Mouse (Mus musculus) stomach, postnatal 0 days (tissue): ENCODE results near the gene Kit. TPM values are rescaled to one million over a fixed set of nuclear protein-coding genes. Genes with fewer than 3 reads are reported as not detected.
A peak's percentile ranks its signal among the peaks of the same experiment; 100 is the strongest.

ENCODE experiments used
- ATAC-seq: fragments of 200-750 bp; cut with Nextera tagmentation; 2 replicates; pipeline ENCODE4 v1.8.0; 2017; ENCODE audit not compliant: low FRiP score, low TSS enrichment
- DNase-seq: peaks from one replicate; pipeline ENCODE4 v3.0.0-alpha.2; 2016; ENCODE audit warnings: low spot score
- H3K27ac ChIP-seq: fragments of 300-500 bp; sonication (generic); replicated peaks from 2 replicates; pipeline ENCODE4 v1.5.1; 2014; ENCODE audit warnings: mild to moderate bottlenecking, control low read depth
- H3K27me3 ChIP-seq: fragments of 300-500 bp; sonication (generic); 2 replicates; pipeline ENCODE4 v1.6.1; 2014; ENCODE audit warnings: low read length; ENCODE audit not compliant: control insufficient read depth, insufficient read depth
- H3K36me3 ChIP-seq: fragments of 300-500 bp; sonication (generic); 2 replicates; pipeline ENCODE4 v1.6.1; 2014; ENCODE audit warnings: low read length, mixed read lengths; ENCODE audit not compliant: control insufficient read depth, insufficient read depth
- H3K4me1 ChIP-seq: fragments of 300-500 bp; sonication (generic); replicated peaks from 2 replicates; pipeline ENCODE4 v1.6.1; 2014; ENCODE audit warnings: antibody characterized with exemption; ENCODE audit not compliant: control insufficient read depth, insufficient read depth
- H3K4me2 ChIP-seq: fragments of 300-500 bp; sonication (generic); replicated peaks from 2 replicates; pipeline ENCODE4 v1.6.1; 2014; ENCODE audit warnings: low read depth, mild to moderate bottlenecking, control low read depth, moderate library complexity
- H3K4me3 ChIP-seq: fragments of 300-500 bp; sonication (generic); 2 replicates; pipeline ENCODE4 v1.5.1; 2014; ENCODE audit warnings: low read depth, low read length, control low read depth
- H3K9ac ChIP-seq: fragments of 300-500 bp; sonication (generic); 2 replicates; pipeline ENCODE4 v1.6.1; 2014; ENCODE audit warnings: mild to moderate bottlenecking, low read length, control low read depth, mixed read lengths
- H3K9me3 ChIP-seq: fragments of 300-500 bp; sonication (generic); 2 replicates; pipeline ENCODE4 v1.6.1; 2016; ENCODE audit warnings: low read length; ENCODE audit not compliant: control insufficient read depth
- CTCF ChIP-seq: IDR thresholded peaks from 2 replicates; pipeline ENCODE4 v1.5.1; 2016; ENCODE audit warnings: antibody characterized with exemption, low read depth, mild to moderate bottlenecking, moderate library complexity
- EP300 ChIP-seq: optimal IDR thresholded peaks from 2 replicates; pipeline ENCODE3; 2016; ENCODE audit warnings: antibody characterized with exemption
- WGBS: fragments of 180-500 bp; shearing (Covaris S2); extraction: QIAGEN DNeasy Blood & Tissue Kit; methylation state at CpG from one replicate; pipeline ENCODE4 v1.1.7; 2014; 5-methylcytosine and 5-hydroxymethylcytosine counted together
- polyA plus RNA-seq: library from polyadenylated mRNA; unstranded; fragments of >200 nt; fragmentation: Nextera tagmentation; extraction: Ambion mirVana; gene quantifications from 2 replicates; pipeline ENCODE4 v1.2.1, GENCODE M21; 2015

Gene Kit
- polyA plus RNA-seq, 1 experiment from 2014 or later = 15.9 TPM

DNA sequence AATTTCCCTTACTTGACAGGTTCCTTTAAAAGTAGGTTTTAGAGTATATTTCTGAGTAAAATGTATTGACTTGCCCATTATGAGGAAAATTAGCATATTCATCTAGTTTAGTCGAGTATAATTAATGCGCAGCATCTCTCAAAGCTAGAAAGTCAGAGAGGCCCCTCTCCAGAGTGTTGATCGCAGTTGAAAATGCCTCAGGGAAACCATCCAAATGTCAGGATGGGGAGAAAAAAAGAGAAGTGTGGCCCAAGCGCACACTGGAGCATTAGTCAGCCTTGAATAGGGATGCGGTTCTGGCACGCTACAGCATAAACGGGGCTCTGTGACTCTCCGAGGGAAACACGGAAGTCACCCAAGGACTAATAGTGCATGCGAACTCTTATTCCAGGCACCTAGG is 20.6 kb downstream of the Kit start:
- no peak overlapping the region for H3K9ac ChIP-seq
- no peak for DNase-seq
- 90% methylated on average over 10 of the region's 10 CpGs for WGBS

DNA sequence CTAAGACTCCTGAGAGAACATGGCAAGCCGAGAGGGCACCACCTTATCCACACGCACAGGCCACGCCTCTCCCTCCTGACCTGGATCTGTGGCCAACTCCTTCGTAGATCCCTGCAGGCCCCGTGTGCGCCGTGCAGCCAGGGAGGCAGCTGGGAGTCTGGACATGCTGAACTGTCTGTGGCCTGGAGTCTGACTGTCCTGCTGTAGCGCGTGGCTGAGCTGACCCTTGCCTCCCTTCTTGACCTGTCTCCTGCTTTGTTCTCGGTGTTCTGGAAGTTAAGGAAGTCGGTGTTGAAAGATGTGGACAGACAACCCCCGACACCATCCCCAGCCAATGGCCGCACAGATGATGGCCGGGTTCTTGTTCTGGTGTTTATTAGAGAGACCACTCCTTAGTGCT is 21.5 kb downstream of the Kit start:
- peak; percentile 69 for DNase-seq
- peak; percentile 80 for ATAC-seq
- no peak overlapping the region for H3K9ac ChIP-seq
- H3K27ac ChIP-seq = no peak overlapping the region
- TF ChIP-seq EP300 = no peak
- no peak for TF ChIP-seq CTCF
- H3K4me3 ChIP-seq = no peak overlapping the region
- H3K4me1 ChIP-seq = no peaks in the 10 kb centered on the region
- H3K36me3 ChIP-seq = no peaks in the 10 kb centered on the region
- no peaks in the 10 kb centered on the region for H3K27me3 ChIP-seq
- H3K9me3 ChIP-seq = no peaks in the 10 kb centered on the region
- H3K4me2 ChIP-seq = 0 out of 2 replicates have a peak overlapping the region, but pooled peaks have one; percentile 11
- WGBS = 32% methylated on average over 14 of the region's 14 CpGs

More for the DNA sequence above, 20.6 kb downstream of the Kit start:
- Histone ChIP-seq H3K27ac (no peak overlapping the region), H3K4me1 (no peaks in the 10 kb centered on the region), H3K36me3 (no peaks in the 10 kb centered on the region), H3K4me2 (no peak overlapping the region), H3K4me3 (no peak overlapping the region), H3K9me3 (no peaks in the 10 kb centered on the region), H3K27me3 (no peaks in the 10 kb centered on the region)
- no peak for ATAC-seq
- no peak for TF ChIP-seq CTCF
- TF ChIP-seq EP300 = no peak

DNA sequence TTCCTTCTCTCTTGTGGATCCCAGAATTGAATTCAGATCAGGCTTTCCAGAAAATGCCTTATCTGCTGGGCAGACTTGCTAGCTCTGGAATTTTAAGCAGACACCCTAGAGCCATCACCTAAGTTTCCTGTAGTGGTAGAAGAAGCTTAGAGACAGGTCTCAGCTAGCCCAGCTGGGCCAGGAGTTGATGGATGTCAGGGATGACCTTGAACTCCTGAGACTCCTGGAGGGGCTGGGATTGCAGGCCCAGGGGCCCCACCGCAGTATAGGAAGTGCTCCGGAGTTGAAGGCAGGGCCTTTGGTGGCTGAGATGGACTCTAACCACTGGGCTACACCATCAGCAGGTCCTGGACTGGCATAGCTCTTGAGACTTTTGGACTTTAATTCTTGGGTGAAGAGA is 22.6 kb downstream of the Kit start:
- Histone ChIP-seq H3K9me3 (no peaks in the 10 kb centered on the region), H3K36me3 (no peaks in the 10 kb centered on the region), H3K4me1 (no peaks in the 10 kb centered on the region), H3K4me3 (no peak overlapping the region), H3K4me2 (no peak overlapping the region), H3K9ac (no peak overlapping the region), H3K27me3 (no peaks in the 10 kb centered on the region), H3K27ac (no peak overlapping the region)
- TF ChIP-seq EP300 = no peak
- no peak for TF ChIP-seq CTCF
- 64% methylated on average over 2 of the region's 2 CpGs for WGBS
- no peak for DNase-seq
- no peak for ATAC-seq

- Histone ChIP-seq H3K36me3 (no peaks in the 10 kb centered on the region), H3K4me2 (no peak overlapping the region), H3K9me3 (no peaks in the 10 kb centered on the region), H3K27ac (no peak overlapping the region), H3K27me3 (no peaks in the 10 kb centered on the region), H3K9ac (no peak overlapping the region), H3K4me1 (no peaks in the 10 kb centered on the region), H3K4me3 (no peak overlapping the region)
- ATAC-seq = no peak
- 88% methylated on average over 13 of the region's 13 CpGs for WGBS
- no peak for TF ChIP-seq CTCF
- TF ChIP-seq EP300 = no peak
- no peak for DNase-seq
Measured at GRCm38 (mm10) chr5:75598491-75598890, 23.8 kb downstream of the Kit start.

DNA sequence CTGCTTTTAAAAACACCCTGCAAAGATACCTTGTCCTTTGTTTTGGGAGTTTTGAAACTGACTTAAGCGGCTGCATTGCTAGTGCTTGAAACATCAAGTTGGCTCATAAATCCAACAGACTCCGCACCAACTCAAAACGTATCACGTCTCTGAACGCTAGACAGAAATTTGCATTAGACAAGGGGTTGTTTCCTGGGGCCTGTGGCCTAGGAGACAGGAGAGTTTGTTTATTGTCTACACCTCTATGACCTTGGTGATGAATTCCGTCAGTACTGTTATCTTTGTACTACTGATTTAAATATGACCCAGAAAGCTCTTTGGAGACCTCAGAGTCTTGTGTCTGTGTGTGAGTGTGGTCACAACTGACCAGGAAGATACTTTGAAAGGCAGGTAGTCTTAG is 25.3 kb downstream of the Kit start:
- ATAC-seq = no peak
- Histone ChIP-seq H3K4me3 (no peak overlapping the region), H3K27me3 (no peaks in the 10 kb centered on the region), H3K36me3 (no peaks in the 10 kb centered on the region), H3K9me3 (no peaks in the 10 kb centered on the region), H3K27ac (no peak overlapping the region), H3K9ac (no peak overlapping the region), H3K4me2 (no peak overlapping the region), H3K4me1 (no peaks in the 10 kb centered on the region)
- WGBS = 60% methylated on average over 6 of the region's 6 CpGs
- TF ChIP-seq CTCF (no peak), EP300 (no peak)
- DNase-seq = no peak

- H3K4me3 ChIP-seq = no peak overlapping the region
- H3K4me1 ChIP-seq = no peaks in the 10 kb centered on the region
- no peak for DNase-seq
- TF ChIP-seq EP300 = no peak
- no peak for TF ChIP-seq CTCF
- H3K36me3 ChIP-seq = no peaks in the 10 kb centered on the region
- no peaks in the 10 kb centered on the region for H3K27me3 ChIP-seq
- no peaks in the 10 kb centered on the region for H3K9me3 ChIP-seq
- no peak overlapping the region for H3K9ac ChIP-seq
- ATAC-seq = no peak
- H3K4me2 ChIP-seq = no peak overlapping the region
- 81% methylated on average over 9 of the region's 9 CpGs for WGBS
- H3K27ac ChIP-seq = no peak overlapping the region
Measured at GRCm38 (mm10) chr5:75604238-75604637, 29.5 kb downstream of the Kit start.
